Mouse (Mus musculus) heart, postnatal 36 days (tissue): ENCODE data around the gene Plxna1. TPM values are rescaled to one million over a fixed set of nuclear protein-coding genes. Genes with fewer than 3 reads are reported as not detected.

Source experiments
- DNase-seq, 2 experiments: peaks; one replicate each; pipeline ENCODE4 v3.0.0; 2021 to 2022
- intact Hi-C: fragments of 180-260 bp; cut with DNase I; formaldehyde crosslinking; loops from one replicate; pipeline ENCODE4 v1.15.1; 2025
- total RNA-seq, 2 experiments: library from RNA; stranded (reverse); gene quantifications; 2 replicates each; pipeline ENCODE4 v1.2.3; 2021

The Plxna1 gene
- 10 to 100 TPM; 18.9 to 21.9 TPM for total RNA-seq

GRCm38 (mm10) chr6:89362281-89363106 is at the start of gene Plxna1:
TSS of gene Plxna1 (minus strand) at chr6:89362620.
- DNase-seq: peak; percentile 64 to 73
- intact Hi-C loops: loop anchor here (1.0 to 5.0 kb wide), 6 partner anchors 90 to 435 kb away; partner anchors contain the start of gene Chchd6

- no peak for DNase-seq
- intact Hi-C loops: no loop called here
Measured at GRCm38 (mm10) chr6:89409041-89409440, 46.6 kb upstream of the Plxna1 start.

- intact Hi-C loops: no loop called here
- DNase-seq: no peak
Measured at GRCm38 (mm10) chr6:89408259-89408658, 45.8 kb upstream of the Plxna1 start.

GRCm38 (mm10) chr6:89407247-89407889 is 44.9 kb upstream of the Plxna1 start:
- intact Hi-C loops: no loop called here
- no peak for DNase-seq

- intact Hi-C loops: no loop called here
Measured at GRCm38 (mm10) chr6:89404964-89405363, 42.5 kb upstream of the Plxna1 start.

GRCm38 (mm10) chr6:89403257-89404225 is 41.1 kb upstream of the Plxna1 start:
- no peak for DNase-seq
- intact Hi-C loops: no loop called here

More at GRCm38 (mm10) chr6:89404964-89405363, 42.5 kb upstream of the Plxna1 start:
- no peak for DNase-seq

GRCm38 (mm10) chr6:89402406-89402805 is 40.0 kb upstream of the Plxna1 start:
- intact Hi-C loops: no loop called here
- no peak for DNase-seq

- no peak for DNase-seq
- intact Hi-C loops: no loop called here
Measured at GRCm38 (mm10) chr6:89399564-89399963, 37.1 kb upstream of the Plxna1 start.

GRCm38 (mm10) chr6:89397919-89398318 is 35.5 kb upstream of the Plxna1 start:
- no peak for DNase-seq
- intact Hi-C loops: no loop called here

GRCm38 (mm10) chr6:89393820-89394219 is 31.4 kb upstream of the Plxna1 start:
- DNase-seq: no peak
- intact Hi-C loops: no loop called here

- intact Hi-C loops: no loop called here
- DNase-seq: no peak
Measured at GRCm38 (mm10) chr6:89392213-89392612, 29.8 kb upstream of the Plxna1 start.

GRCm38 (mm10) chr6:89389771-89390170 is 27.4 kb upstream of the Plxna1 start:
- no peak for DNase-seq
- intact Hi-C loops: no loop called here

GRCm38 (mm10) chr6:89386956-89387355 is 24.5 kb upstream of the Plxna1 start:
- DNase-seq: no peak
- intact Hi-C loops: no loop called here

- no peak for DNase-seq
- intact Hi-C loops: no loop called here
Measured at GRCm38 (mm10) chr6:89384699-89385098, 22.3 kb upstream of the Plxna1 start.

GRCm38 (mm10) chr6:89381851-89382250 is 19.4 kb upstream of the Plxna1 start:
- intact Hi-C loops: no loop called here

GRCm38 (mm10) chr6:89381172-89381571 is 18.8 kb upstream of the Plxna1 start:
- intact Hi-C loops: no loop called here
- DNase-seq: no peak

More at GRCm38 (mm10) chr6:89381851-89382250, 19.4 kb upstream of the Plxna1 start:
- no peak for DNase-seq

- DNase-seq: no peak
- intact Hi-C loops: no loop called here
Measured at GRCm38 (mm10) chr6:89380751-89381150, 18.3 kb upstream of the Plxna1 start.

- DNase-seq: no peak
- intact Hi-C loops: no loop called here
Measured at GRCm38 (mm10) chr6:89378264-89378663, 15.8 kb upstream of the Plxna1 start.

- intact Hi-C loops: no loop called here
- no peak for DNase-seq
Measured at GRCm38 (mm10) chr6:89368812-89369211, 6.4 kb upstream of the Plxna1 start.

- intact Hi-C loops: loop anchor here (5.0 kb wide), 3 partner anchors 88 to 437 kb away; partner anchors contain the start of gene Chchd6
- DNase-seq: no peak
Measured at GRCm38 (mm10) chr6:89364342-89364741, 1.9 kb upstream of the Plxna1 start.

- no peak for DNase-seq
Measured at GRCm38 (mm10) chr6:89363107-89363451, 659 bp upstream of the Plxna1 start.

More at GRCm38 (mm10) chr6:89363107-89363451, 659 bp upstream of the Plxna1 start:
- intact Hi-C loops: loop anchor here (1.0 to 5.0 kb wide), 6 partner anchors 89 to 436 kb away; partner anchors contain the start of gene Chchd6
